Mouse (Mus musculus): Measurements from ENCODE around the gene Hsf2bp. TPM values are rescaled to one million over a fixed set of nuclear protein-coding genes. Genes with fewer than 3 reads are reported as not detected.

Hsf2bp gene
- polyA plus RNA-seq, 1 experiment from 2014 or later = 0.33 TPM

GRCm38 (mm10) chr17:31967311-31967710 lies 68.8 kb downstream of the Hsf2bp start:
- ATAC-seq (no peak), DNase-seq (ENCODE audit: low spot score) (peak; percentile 4)
- no peak overlapping the region for H3K4me2 ChIP-seq (ENCODE audit: low read length)

DNA sequence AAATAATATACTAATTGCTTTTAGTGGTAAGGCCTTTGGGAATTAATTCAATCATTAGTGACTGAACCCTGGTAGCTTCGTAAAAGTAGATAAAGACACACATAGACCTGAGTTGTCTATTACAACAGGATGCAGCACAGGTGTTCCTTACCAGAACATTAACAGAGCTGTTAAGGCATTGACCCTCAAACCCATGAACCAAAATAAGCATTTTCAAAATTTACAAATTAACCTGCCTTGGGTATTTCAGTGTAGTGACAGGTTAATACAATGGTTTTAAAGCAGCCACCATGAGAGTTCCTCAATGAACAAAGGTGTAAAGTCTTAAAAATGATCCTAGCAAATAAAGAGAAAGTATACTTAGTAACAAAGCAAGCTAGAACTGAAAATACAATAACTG lies 69.6 kb downstream of the Hsf2bp start:
- Histone ChIP-seq H3K4me2 (ENCODE audit: low read length) (no peak overlapping the region), H3K4me3 (ENCODE audit: low read depth, low read length) (no peak overlapping the region), H3K9me3 (replicated peaks; ENCODE audit: control insufficient read depth, low read length) (no peaks in the 10 kb centered on the region), H3K36me3 (ENCODE audit: control insufficient read depth, insufficient read depth, low read length) (no peaks in the 10 kb centered on the region), H3K4me1 (ENCODE audit: control insufficient read depth, insufficient read depth, low read length) (no peaks in the 10 kb centered on the region), H3K9ac (ENCODE audit: low read length) (no peak overlapping the region), H3K27ac (ENCODE audit: low read depth, low read length) (no peak overlapping the region), H3K27me3 (replicated peaks; ENCODE audit: control insufficient read depth, insufficient read depth, low read length) (no peaks in the 10 kb centered on the region)
- no peak for ATAC-seq
- WGBS = 88% methylated on average over 1 of the region's 1 CpGs
- DNase-seq (ENCODE audit: low spot score) = no peak

More at GRCm38 (mm10) chr17:31967311-31967710, 68.8 kb downstream of the Hsf2bp start:
- no peaks in the 10 kb centered on the region for H3K27me3 ChIP-seq (replicated peaks; ENCODE audit: control insufficient read depth, insufficient read depth, low read length)
- no peaks in the 10 kb centered on the region for H3K36me3 ChIP-seq (ENCODE audit: control insufficient read depth, insufficient read depth, low read length)
- H3K9ac ChIP-seq (ENCODE audit: low read length) = no peak overlapping the region
- H3K27ac ChIP-seq (ENCODE audit: low read depth, low read length) = no peak overlapping the region
- no peaks in the 10 kb centered on the region for H3K9me3 ChIP-seq (replicated peaks; ENCODE audit: control insufficient read depth, low read length)
- H3K4me3 ChIP-seq (ENCODE audit: low read depth, low read length) = no peak overlapping the region
- no peaks in the 10 kb centered on the region for H3K4me1 ChIP-seq (ENCODE audit: control insufficient read depth, insufficient read depth, low read length)
- WGBS = 92% methylated on average over 4 of the region's 4 CpGs

GRCm38 (mm10) chr17:31965623-31966022 lies 70.5 kb downstream of the Hsf2bp start:
- Histone ChIP-seq H3K4me2 (ENCODE audit: low read length) (no peak overlapping the region), H3K36me3 (ENCODE audit: control insufficient read depth, insufficient read depth, low read length) (no peaks in the 10 kb centered on the region), H3K27ac (ENCODE audit: low read depth, low read length) (no peak overlapping the region), H3K9ac (ENCODE audit: low read length) (no peak overlapping the region), H3K4me3 (ENCODE audit: low read depth, low read length) (no peak overlapping the region), H3K9me3 (replicated peaks; ENCODE audit: control insufficient read depth, low read length) (no peaks in the 10 kb centered on the region), H3K27me3 (replicated peaks; ENCODE audit: control insufficient read depth, insufficient read depth, low read length) (no peaks in the 10 kb centered on the region), H3K4me1 (ENCODE audit: control insufficient read depth, insufficient read depth, low read length) (no peaks in the 10 kb centered on the region)
- DNase-seq (ENCODE audit: low spot score) (no peak), ATAC-seq (no peak)
- 59% methylated on average over 2 of the region's 2 CpGs for WGBS

GRCm38 (mm10) chr17:31962930-31963329 lies 73.2 kb downstream of the Hsf2bp start:
- WGBS = 82% methylated on average over 4 of the region's 4 CpGs
- ATAC-seq = no peak
- Histone ChIP-seq H3K4me3 (ENCODE audit: low read depth, low read length) (no peak overlapping the region), H3K27me3 (replicated peaks; ENCODE audit: control insufficient read depth, insufficient read depth, low read length) (no peaks in the 10 kb centered on the region), H3K27ac (ENCODE audit: low read depth, low read length) (no peak overlapping the region), H3K4me2 (ENCODE audit: low read length) (no peak overlapping the region), H3K36me3 (ENCODE audit: control insufficient read depth, insufficient read depth, low read length) (no peaks in the 10 kb centered on the region), H3K4me1 (ENCODE audit: control insufficient read depth, insufficient read depth, low read length) (no peaks in the 10 kb centered on the region), H3K9ac (ENCODE audit: low read length) (no peak overlapping the region), H3K9me3 (replicated peaks; ENCODE audit: control insufficient read depth, low read length) (no peaks in the 10 kb centered on the region)
- DNase-seq (ENCODE audit: low spot score) = no peak

DNA sequence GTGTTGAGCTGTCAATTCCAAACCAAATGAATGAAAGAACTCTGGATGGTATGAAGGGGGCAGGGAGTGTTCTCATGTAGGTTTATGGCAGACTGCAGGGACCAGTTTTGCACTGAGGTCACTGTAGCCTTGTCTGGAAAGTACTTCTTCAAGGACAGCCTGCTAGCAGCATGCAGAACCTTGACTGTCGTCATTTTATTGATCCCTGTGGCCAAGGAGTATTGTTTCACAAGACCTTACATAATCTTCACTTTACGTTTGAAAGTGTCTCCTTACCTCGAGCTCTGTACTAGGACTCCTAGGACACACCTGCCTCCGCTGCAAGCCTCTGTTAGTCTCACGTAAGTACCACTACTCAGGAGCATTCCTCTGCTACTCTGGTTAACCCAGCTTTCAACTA lies 73.9 kb downstream of the Hsf2bp start:
- Histone ChIP-seq H3K9me3 (replicated peaks; ENCODE audit: control insufficient read depth, low read length) (no peaks in the 10 kb centered on the region), H3K9ac (ENCODE audit: low read length) (no peak overlapping the region), H3K27ac (ENCODE audit: low read depth, low read length) (no peak overlapping the region), H3K4me3 (ENCODE audit: low read depth, low read length) (no peak overlapping the region), H3K27me3 (replicated peaks; ENCODE audit: control insufficient read depth, insufficient read depth, low read length) (no peaks in the 10 kb centered on the region), H3K4me1 (ENCODE audit: control insufficient read depth, insufficient read depth, low read length) (no peaks in the 10 kb centered on the region), H3K4me2 (ENCODE audit: low read length) (no peak overlapping the region), H3K36me3 (ENCODE audit: control insufficient read depth, insufficient read depth, low read length) (no peaks in the 10 kb centered on the region)
- DNase-seq (ENCODE audit: low spot score) (no peak), ATAC-seq (no peak)
- WGBS = 87% methylated on average over 5 of the region's 5 CpGs

DNA sequence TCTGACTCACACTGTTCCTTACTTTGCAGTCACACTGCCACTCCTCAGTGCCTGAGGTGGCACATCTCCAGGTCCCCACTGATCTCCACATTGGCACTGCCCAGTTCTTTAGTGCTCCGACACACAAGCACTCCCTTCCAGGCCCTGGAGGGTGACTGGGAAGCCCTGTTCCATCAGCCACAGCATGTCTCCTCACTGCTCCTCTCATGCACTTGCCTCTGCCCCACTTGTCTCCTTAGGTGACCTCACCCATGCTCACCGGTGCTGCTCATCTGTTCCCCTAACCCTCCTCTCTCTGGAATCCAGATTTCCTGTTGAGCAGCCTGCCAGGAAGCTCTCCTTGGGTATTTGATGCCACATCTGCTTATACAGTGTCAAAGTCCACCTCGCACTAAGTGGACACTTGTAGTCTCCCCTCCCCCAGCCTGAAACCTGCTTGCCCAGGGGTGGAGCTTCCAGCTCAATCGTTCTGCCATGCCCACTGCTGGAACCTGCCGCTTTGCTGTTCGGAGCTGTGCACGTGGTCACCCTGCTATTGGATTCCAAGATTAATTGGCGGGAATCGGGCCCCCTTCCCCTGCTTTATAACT lies 81.5 kb downstream of the Hsf2bp start:
- no peak for ATAC-seq
- H3K27ac ChIP-seq (ENCODE audit: low read depth, low read length) = no peak overlapping the region
- H3K4me3 ChIP-seq (ENCODE audit: low read depth, low read length) = no peak overlapping the region
- no peaks in the 10 kb centered on the region for H3K27me3 ChIP-seq (replicated peaks; ENCODE audit: control insufficient read depth, insufficient read depth, low read length)
- no peak overlapping the region for H3K9ac ChIP-seq (ENCODE audit: low read length)
- 92% methylated on average over 9 of the region's 9 CpGs for WGBS
- H3K4me1 ChIP-seq (ENCODE audit: control insufficient read depth, insufficient read depth, low read length) = no peaks in the 10 kb centered on the region
- DNase-seq (ENCODE audit: low spot score) = no peak
- H3K36me3 ChIP-seq (ENCODE audit: control insufficient read depth, insufficient read depth, low read length) = no peaks in the 10 kb centered on the region
- H3K9me3 ChIP-seq (replicated peaks; ENCODE audit: control insufficient read depth, low read length) = no peaks in the 10 kb centered on the region
- H3K4me2 ChIP-seq (ENCODE audit: low read length) = no peak overlapping the region

GRCm38 (mm10) chr17:31949076-31949475 lies 87.1 kb downstream of the Hsf2bp start:
- no peaks in the 10 kb centered on the region for H3K9me3 ChIP-seq (replicated peaks; ENCODE audit: control insufficient read depth, low read length)
- no peak overlapping the region for H3K27ac ChIP-seq (ENCODE audit: low read depth, low read length)
- DNase-seq (ENCODE audit: low spot score) (no peak), ATAC-seq (no peak)
- no peak overlapping the region for H3K4me3 ChIP-seq (ENCODE audit: low read depth, low read length)
- no peaks in the 10 kb centered on the region for H3K27me3 ChIP-seq (replicated peaks; ENCODE audit: control insufficient read depth, insufficient read depth, low read length)
- H3K9ac ChIP-seq (ENCODE audit: low read length) = no peak overlapping the region
- 76% methylated on average over 1 of the region's 1 CpGs for WGBS
- H3K4me2 ChIP-seq (ENCODE audit: low read length) = no peak overlapping the region
- H3K4me1 ChIP-seq (ENCODE audit: control insufficient read depth, insufficient read depth, low read length) = no peaks in the 10 kb centered on the region
- H3K36me3 ChIP-seq (ENCODE audit: control insufficient read depth, insufficient read depth, low read length) = no peaks in the 10 kb centered on the region

DNA sequence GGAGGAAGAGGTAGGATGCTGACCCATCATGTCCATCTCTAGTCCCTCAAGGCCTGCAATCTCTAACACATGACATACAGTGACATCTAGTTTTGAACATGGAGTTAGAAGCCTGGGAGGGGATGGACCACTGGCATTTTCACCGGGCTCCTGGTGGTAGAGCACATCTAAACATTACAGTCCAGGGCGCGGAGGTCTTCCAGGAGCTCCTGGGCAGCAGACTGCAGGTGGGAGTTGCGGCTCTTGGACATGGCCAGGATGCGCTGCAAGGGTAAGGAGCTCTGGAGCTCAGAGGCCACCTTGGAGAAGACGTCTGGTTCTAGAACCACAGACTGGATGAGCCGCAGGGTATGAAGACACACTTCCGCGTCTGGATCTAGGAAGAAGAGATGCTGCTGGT lies 89.7 kb downstream of the Hsf2bp start:
- no peak for DNase-seq (ENCODE audit: low spot score)
- 93% methylated on average over 9 of the region's 9 CpGs for WGBS
- H3K4me1 ChIP-seq (ENCODE audit: control insufficient read depth, insufficient read depth, low read length) = no peaks in the 10 kb centered on the region

DNA sequence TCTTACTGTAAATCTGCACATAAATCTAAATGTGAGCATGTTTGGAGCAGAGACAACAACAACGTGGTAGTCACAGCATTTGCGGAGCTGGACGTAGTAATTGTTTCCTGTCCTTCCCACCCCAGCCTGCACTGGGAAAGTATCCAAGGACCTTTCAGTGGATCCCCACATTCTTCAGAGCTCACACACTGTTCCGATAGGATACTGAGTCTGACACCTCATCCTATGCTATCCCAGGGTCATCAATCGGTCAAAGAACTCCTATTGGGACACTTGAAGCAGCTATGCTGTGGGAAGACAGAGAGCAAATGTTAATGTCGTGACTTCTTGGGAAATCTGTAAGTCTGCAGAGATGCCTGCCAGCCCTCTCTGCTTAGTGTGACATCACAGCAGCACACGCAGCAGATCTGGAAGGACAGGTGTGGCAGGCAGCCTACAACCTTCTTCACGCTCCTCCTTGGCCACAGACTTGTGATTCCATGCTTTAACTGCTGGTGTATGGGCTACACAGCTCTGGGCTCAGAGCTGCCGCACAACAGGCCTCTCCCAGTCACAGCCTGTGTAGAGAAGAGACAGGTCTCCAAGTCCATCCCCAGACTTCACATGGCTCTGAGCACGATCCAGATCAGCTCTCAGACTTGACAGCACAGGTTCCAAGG lies 92.1 kb downstream of the Hsf2bp start:
- no peak for DNase-seq (ENCODE audit: low spot score)
- ATAC-seq = no peak
- H3K4me2 ChIP-seq (ENCODE audit: low read length) = no peak overlapping the region
- no peak overlapping the region for H3K4me3 ChIP-seq (ENCODE audit: low read depth, low read length)
- no peaks in the 10 kb centered on the region for H3K27me3 ChIP-seq (replicated peaks; ENCODE audit: control insufficient read depth, insufficient read depth, low read length)
- no peak overlapping the region for H3K27ac ChIP-seq (ENCODE audit: low read depth, low read length)
- no peaks in the 10 kb centered on the region for H3K36me3 ChIP-seq (ENCODE audit: control insufficient read depth, insufficient read depth, low read length)
- WGBS = 82% methylated on average over 10 of the region's 10 CpGs
- H3K9me3 ChIP-seq (replicated peaks; ENCODE audit: control insufficient read depth, low read length) = no peaks in the 10 kb centered on the region
- no peak overlapping the region for H3K9ac ChIP-seq (ENCODE audit: low read length)
- H3K4me1 ChIP-seq (ENCODE audit: control insufficient read depth, insufficient read depth, low read length) = no peaks in the 10 kb centered on the region

More for the DNA sequence above, 89.7 kb downstream of the Hsf2bp start:
- no peak for ATAC-seq
- no peak overlapping the region for H3K9ac ChIP-seq (ENCODE audit: low read length)
- no peak overlapping the region for H3K4me2 ChIP-seq (ENCODE audit: low read length)
- H3K4me3 ChIP-seq (ENCODE audit: low read depth, low read length) = no peak overlapping the region
- H3K36me3 ChIP-seq (ENCODE audit: control insufficient read depth, insufficient read depth, low read length) = no peaks in the 10 kb centered on the region
- H3K27me3 ChIP-seq (replicated peaks; ENCODE audit: control insufficient read depth, insufficient read depth, low read length) = no peaks in the 10 kb centered on the region
- H3K9me3 ChIP-seq (replicated peaks; ENCODE audit: control insufficient read depth, low read length) = no peaks in the 10 kb centered on the region
- H3K27ac ChIP-seq (ENCODE audit: low read depth, low read length) = no peak overlapping the region
